Mouse (Mus musculus) kidney, adult 2 months (tissue): ENCODE measurements around the gene Dhdh. TPM values are rescaled to one million over a fixed set of nuclear protein-coding genes. Genes with fewer than 3 reads are reported as not detected.

Source experiments
- DNase-seq: peaks from one replicate; pipeline ENCODE4 v3.0.0; 2021
- H3K27ac ChIP-seq: fragments of 200-500 bp; 2 replicates; pipeline ENCODE4 v1.5.1; 2012; ENCODE audit warnings: low read depth, low read length, control low read depth, inconsistent platforms; ENCODE audit not compliant: insufficient read depth
- H3K27me3 ChIP-seq: fragments of 200-500 bp; replicated peaks from 2 replicates; pipeline ENCODE4 v1.6.1; 2012; ENCODE audit warnings: mild to moderate bottlenecking, moderate library complexity, low read length, inconsistent platforms; ENCODE audit not compliant: control insufficient read depth, insufficient read depth
- H3K36me3 ChIP-seq: fragments of 200-500 bp; 2 replicates; pipeline ENCODE4 v1.6.1; 2012; ENCODE audit warnings: mild to moderate bottlenecking, moderate library complexity, low read length, inconsistent platforms; ENCODE audit not compliant: control insufficient read depth, insufficient read depth
- H3K4me1 ChIP-seq: fragments of 200-500 bp; 2 replicates; pipeline ENCODE4 v1.6.1; 2011; ENCODE audit warnings: low read length; ENCODE audit not compliant: control insufficient read depth, insufficient read depth
- H3K4me3 ChIP-seq: fragments of 200-500 bp; 2 replicates; pipeline ENCODE4 v1.5.1; 2011; ENCODE audit warnings: mild to moderate bottlenecking, low read depth, low read length, control low read depth; ENCODE audit not compliant: insufficient read depth
- CTCF ChIP-seq: fragments of 200-500 bp; conservative IDR thresholded peaks from 2 replicates; pipeline ENCODE4 v1.5.1; 2011; ENCODE audit warnings: low read depth, mild to moderate bottlenecking, control low read depth, low read length, moderate library complexity, mixed read lengths; ENCODE audit not compliant: insufficient read depth, insufficient read length
- POLR2A ChIP-seq: fragments of 200-500 bp; IDR thresholded peaks from one replicate; pipeline ENCODE4 v1.6.1; 2011; ENCODE audit warnings: low read depth, low read length, control low read depth
- WGBS: fragments of 180-500 bp; shearing (Covaris S2); methylation state at CpG from one replicate; pipeline ENCODE4 v1.1.7; 2018; 5-methylcytosine and 5-hydroxymethylcytosine counted together
- polyA plus RNA-seq: library from polyadenylated mRNA; depleted of rRNA; stranded (reverse); fragments of >200 nt; gene quantifications from 2 replicates; pipeline ENCODE4 v1.2.3, GENCODE M21; 2012; rRNA removed

Gene Dhdh
- polyA plus RNA-seq, 1 experiment: 6.0 TPM

DNA sequence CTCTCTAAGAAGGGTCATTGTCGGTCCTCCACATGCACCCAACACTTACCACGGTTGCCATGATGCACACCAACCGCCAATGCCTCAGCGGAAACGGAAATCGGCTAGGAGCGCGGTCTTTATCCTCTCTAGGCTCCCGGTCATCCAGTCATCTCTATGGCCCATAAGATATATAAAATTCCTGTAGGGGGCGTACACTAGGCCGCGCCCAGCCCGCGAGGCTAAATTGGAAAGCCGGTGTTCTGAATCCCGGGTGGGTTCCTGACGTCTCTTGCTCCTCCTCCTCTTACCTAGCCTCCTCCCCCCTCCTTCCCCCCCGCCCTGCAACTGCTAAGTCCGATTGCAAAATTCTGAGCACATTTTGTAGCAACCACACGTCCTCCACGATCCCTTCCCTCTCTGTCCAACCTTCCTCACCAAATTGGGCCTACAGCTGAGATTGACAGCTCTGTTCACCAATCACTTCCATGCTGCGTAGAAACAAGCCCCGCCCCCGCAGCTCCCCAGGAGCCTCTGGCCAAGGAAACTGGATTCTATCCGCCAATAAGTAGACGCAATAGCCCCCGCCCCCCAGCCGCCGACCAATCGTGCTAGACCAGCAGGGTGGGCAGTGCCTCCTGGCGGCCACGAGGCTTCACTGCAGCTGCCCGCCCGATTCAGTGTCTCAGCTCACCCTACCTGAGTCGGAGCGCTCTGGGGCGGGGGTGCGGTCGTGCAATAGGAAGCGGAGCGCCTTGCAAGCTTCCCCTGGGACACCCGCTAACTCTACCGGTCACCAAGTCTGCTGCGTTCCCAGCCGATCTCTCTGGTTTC is 54.2 kb downstream of the Dhdh start, which contains the start of gene Gys1:
Gene Gys1, plus strand, starts transcription at position 642 of the 813 bp plus-strand sequence.
- peak; percentile 100 for DNase-seq
- peak within 1 kb of the TSS; percentile 87 for H3K4me3 ChIP-seq
- no peaks in the 10 kb centered on the region for H3K36me3 ChIP-seq
- no peaks in the 10 kb centered on the region for H3K27me3 ChIP-seq
- under 1% methylated on average over 45 of the region's 45 CpGs for WGBS
- H3K4me1 ChIP-seq: peaks cover 12% of the 10 kb centered on the region
- TF ChIP-seq CTCF (peak; percentile 81), POLR2A (peak; percentile 46)
- H3K27ac ChIP-seq: peak within 1 kb of the TSS; percentile 85

DNA sequence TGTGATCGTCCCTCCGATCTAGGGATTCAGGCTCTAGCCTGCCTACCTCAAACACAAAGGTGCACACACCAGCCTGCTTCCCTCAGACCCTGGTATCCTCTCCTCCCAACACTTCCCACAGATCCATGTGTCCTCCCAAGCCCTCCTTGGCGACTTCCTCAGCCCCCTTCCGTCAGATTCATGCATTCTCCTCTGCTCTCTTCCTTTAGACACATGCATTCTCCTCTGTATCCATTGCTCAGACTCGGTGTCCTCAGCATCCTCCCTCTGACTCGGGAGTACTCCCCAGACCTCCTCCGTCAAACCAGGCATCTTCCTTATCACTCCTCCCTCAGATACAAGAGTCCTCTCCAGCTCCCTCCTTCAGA is 54.8 kb downstream of the Dhdh start:
- no peak for TF ChIP-seq CTCF
- no peak for TF ChIP-seq POLR2A
- no peak for DNase-seq
- Histone ChIP-seq H3K27me3 (no peaks in the 10 kb centered on the region), H3K27ac (no peak overlapping the region), H3K4me1 (peaks cover 12% of the 10 kb centered on the region), H3K4me3 (peak overlapping the region; percentile 72), H3K36me3 (no peaks in the 10 kb centered on the region)
- under 1% methylated on average over 7 of the region's 7 CpGs for WGBS

DNA sequence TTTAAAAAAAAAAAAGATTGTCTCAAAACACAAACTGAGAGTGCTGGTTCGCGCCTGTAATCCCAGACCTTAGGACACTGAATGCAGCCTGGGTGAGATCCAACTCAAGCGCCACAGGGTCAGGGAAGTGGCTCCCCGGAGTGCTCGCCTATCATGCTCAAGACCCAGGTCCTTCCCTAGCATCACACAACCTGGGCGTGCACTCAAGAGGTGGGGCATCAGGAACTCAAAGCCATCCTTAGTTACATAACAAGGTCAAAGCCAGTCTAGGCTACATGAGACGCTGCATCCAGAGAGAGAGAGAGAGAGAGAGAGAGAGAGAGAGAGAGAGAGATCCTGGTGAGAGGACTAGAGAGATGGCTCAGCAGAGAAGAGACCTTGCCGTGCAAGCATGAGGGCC is 62.0 kb downstream of the Dhdh start:
- no peaks in the 10 kb centered on the region for H3K4me1 ChIP-seq
- no peak for DNase-seq
- H3K4me3 ChIP-seq: no peak overlapping the region
- no peak overlapping the region for H3K27ac ChIP-seq
- no peaks in the 10 kb centered on the region for H3K27me3 ChIP-seq
- WGBS: 82% methylated on average over 8 of the region's 8 CpGs
- no peak for TF ChIP-seq POLR2A
- no peaks in the 10 kb centered on the region for H3K36me3 ChIP-seq

DNA sequence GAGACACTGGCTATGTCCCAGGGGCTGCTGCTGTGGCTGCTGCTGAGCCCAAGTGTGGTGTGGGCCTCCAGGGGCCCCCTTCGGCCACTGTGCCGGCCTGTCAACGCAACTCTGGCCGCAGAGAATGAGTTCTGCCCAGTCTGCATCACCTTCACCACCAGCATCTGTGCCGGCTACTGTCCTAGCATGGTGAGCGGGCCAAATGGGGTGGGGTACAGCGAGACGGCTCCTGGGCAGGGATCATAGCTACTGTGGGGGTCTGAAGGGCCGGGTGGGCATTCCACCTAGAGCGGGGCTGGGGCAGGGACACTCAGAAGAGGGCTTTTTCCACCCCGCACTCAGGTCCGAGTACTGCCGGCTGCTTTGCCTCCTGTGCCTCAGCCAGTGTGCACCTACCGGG is 67.4 kb downstream of the Dhdh start:
- Histone ChIP-seq H3K36me3 (no peaks in the 10 kb centered on the region; the same call in 1 of the 2 replicates), H3K27ac (no peak overlapping the region), H3K4me3 (no peak overlapping the region), H3K27me3 (no peaks in the 10 kb centered on the region), H3K4me1 (no peaks in the 10 kb centered on the region)
- TF ChIP-seq POLR2A: no peak
- no peak for TF ChIP-seq CTCF
- DNase-seq: no peak
- WGBS: 94% methylated on average over 14 of the region's 14 CpGs

Other genes starting within 250 kb of the Dhdh start
- 7.9 and 30.1 TPM in 2 replicates for gene Cd37, start 249.7 kb downstream of the Dhdh start, polyA plus RNA-seq
- gene Slc6a16, start 247.7 kb downstream of the Dhdh start, polyA plus RNA-seq: 0.05 TPM in 1 of 2 replicates, not detected in the other
- 0.14 and 0.19 TPM in 2 replicates for gene Slc6a21, start 211.3 kb downstream of the Dhdh start, polyA plus RNA-seq
- gene Trpm4, start 155.0 kb downstream of the Dhdh start, polyA plus RNA-seq: 17.9 and 18.2 TPM in 2 replicates
- gene Hrc, start 153.5 kb downstream of the Dhdh start, polyA plus RNA-seq: 0.14 and 3.2 TPM in 2 replicates
- 0.50 and 0.64 TPM in 2 replicates for gene Ppfia3, start 121.8 kb downstream of the Dhdh start, polyA plus RNA-seq
- 2.7 and 3.9 TPM in 2 replicates for gene Lin7b, start 118.2 kb downstream of the Dhdh start, polyA plus RNA-seq
- gene Snrnp70, start 93.1 kb downstream of the Dhdh start, polyA plus RNA-seq: 137 and 138 TPM in 2 replicates
- gene Kcna7, start 83.2 kb downstream of the Dhdh start, polyA plus RNA-seq: 0.07 and 0.91 TPM in 2 replicates
- gene Ntf5, start 75.1 kb downstream of the Dhdh start, polyA plus RNA-seq: 0.44 and 0.58 TPM in 2 replicates
- gene Lhb, start 68.0 kb downstream of the Dhdh start, polyA plus RNA-seq: not detected in 2 replicates
- 57.4 and 61.2 TPM in 2 replicates for gene Gys1, start 54.0 kb downstream of the Dhdh start, polyA plus RNA-seq
- gene Ruvbl2, start 50.7 kb downstream of the Dhdh start, polyA plus RNA-seq: 36.3 and 42.7 TPM in 2 replicates
- gene Ftl1, start 28.9 kb downstream of the Dhdh start, polyA plus RNA-seq: 6,932 and 8,155 TPM in 2 replicates
- 104 and 112 TPM in 2 replicates for gene Bax, start 21.9 kb downstream of the Dhdh start, polyA plus RNA-seq
- 0.20 and 0.46 TPM in 2 replicates for gene Tulp2, start 6.9 kb downstream of the Dhdh start, polyA plus RNA-seq
- gene Gm45808, start 2.0 kb downstream of the Dhdh start, polyA plus RNA-seq: 1.1 and 1.2 TPM in 2 replicates
- gene Nucb1, start 21.6 kb upstream of the Dhdh start, polyA plus RNA-seq: 397 and 405 TPM in 2 replicates
- 26.6 and 28.2 TPM in 2 replicates for gene Ppp1r15a, start 37.5 kb upstream of the Dhdh start, polyA plus RNA-seq
- gene Plekha4, start 37.5 kb upstream of the Dhdh start, polyA plus RNA-seq: 4.6 and 5.9 TPM in 2 replicates
- 43.9 and 48.3 TPM in 2 replicates for gene Hsd17b14, start 66.1 kb upstream of the Dhdh start, polyA plus RNA-seq
- 185 and 188 TPM in 2 replicates for gene Bcat2, start 81.3 kb upstream of the Dhdh start, polyA plus RNA-seq
- gene Fgf21, start 126.7 kb upstream of the Dhdh start, polyA plus RNA-seq: not detected in 2 replicates
- gene Fut1, start 128.5 kb upstream of the Dhdh start, polyA plus RNA-seq: 0.05 and 0.11 TPM in 2 replicates
- gene Izumo1, start 133.0 kb upstream of the Dhdh start, polyA plus RNA-seq: 0.29 and 0.34 TPM in 2 replicates
- 19.9 and 20.4 TPM in 2 replicates for gene Rasip1, start 138.7 kb upstream of the Dhdh start, polyA plus RNA-seq
- gene Mamstr, start 151.2 kb upstream of the Dhdh start, polyA plus RNA-seq: 2.1 and 2.5 TPM in 2 replicates
- gene Fut2, start 177.6 kb upstream of the Dhdh start, polyA plus RNA-seq: not detected in 2 replicates
- 0.09 TPM in 1 of 2 replicates, not detected in the other for gene Ntn5, start 195.2 kb upstream of the Dhdh start, polyA plus RNA-seq
- gene Sec1, start 205.6 kb upstream of the Dhdh start, polyA plus RNA-seq: 0.22 and 0.23 TPM in 2 replicates
- gene Car11, start 211.0 kb upstream of the Dhdh start, polyA plus RNA-seq: 8.1 and 8.3 TPM in 2 replicates
- 106 and 116 TPM in 2 replicates for gene Dbp, start 216.3 kb upstream of the Dhdh start, polyA plus RNA-seq
- 955 and 1,014 TPM in 2 replicates for gene Rpl18, start 226.7 kb upstream of the Dhdh start, polyA plus RNA-seq
- 57.2 and 68.3 TPM in 2 replicates for gene Sphk2, start 229.2 kb upstream of the Dhdh start, polyA plus RNA-seq
- gene Fam83e, start 232.4 kb upstream of the Dhdh start, polyA plus RNA-seq: 0.19 and 0.35 TPM in 2 replicates
- 0.15 and 0.28 TPM in 2 replicates for gene Spaca4, start 237.0 kb upstream of the Dhdh start, polyA plus RNA-seq